Mouse (Mus musculus) cerebellum, adult (tissue): ENCODE results near the gene Rcan3.

Experiments
- ATAC-seq: cut with Nextera tagmentation; 2 replicates; pipeline ENCODE4 v1.9.2; 2017; ENCODE audit warnings: mild to moderate bottlenecking, moderate library complexity, mixed read lengths; ENCODE audit not compliant: insufficient number of reproducible peaks, low FRiP score, low TSS enrichment

Rcan3 gene

DNA sequence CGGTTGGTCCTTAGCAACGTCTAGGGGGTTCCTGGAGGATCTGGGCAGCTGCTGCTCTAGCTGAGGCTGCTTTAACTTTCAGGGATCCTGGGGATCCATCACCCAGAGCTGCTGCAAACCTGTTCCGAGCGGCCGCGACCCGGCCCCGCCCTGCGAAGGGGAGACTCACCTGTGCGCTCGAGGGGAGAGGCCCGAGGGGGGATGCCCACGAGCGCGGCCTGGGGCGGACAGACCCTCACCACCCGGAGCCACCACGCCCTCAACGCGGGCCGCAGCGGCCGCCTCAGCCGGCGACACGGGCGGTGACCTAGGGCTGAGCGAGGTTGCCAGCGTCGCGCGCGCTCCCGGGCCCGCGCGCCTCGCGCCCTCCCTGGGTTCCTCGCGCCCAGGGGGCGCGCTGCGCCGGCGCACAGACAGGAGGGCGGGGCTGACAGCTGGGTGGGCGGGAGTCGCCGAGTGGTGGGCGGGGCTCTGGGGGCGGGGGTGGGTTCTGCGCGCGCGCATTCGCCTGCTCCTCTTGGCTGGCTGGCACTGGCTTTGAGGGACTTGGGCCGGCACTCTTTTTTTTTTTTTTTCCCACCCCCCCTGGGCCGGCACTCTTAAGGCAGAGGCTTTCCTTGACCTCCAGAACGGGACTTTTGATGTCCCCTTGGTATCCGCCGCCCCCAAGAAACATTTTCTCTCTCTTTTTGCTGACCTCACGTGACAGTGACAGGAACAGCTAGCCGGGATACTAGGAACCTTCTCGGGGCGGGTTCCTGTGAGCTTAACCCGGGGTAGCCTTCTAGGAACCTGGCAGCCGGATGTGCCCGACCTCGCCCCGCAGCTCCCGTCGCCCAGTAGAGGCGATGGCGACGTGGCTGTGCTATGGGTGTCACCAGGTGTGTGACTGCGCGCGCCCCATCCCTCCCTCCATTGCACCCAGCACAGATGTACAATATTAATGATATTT is at the start of gene Rcan3:
Gene Rcan3 (minus strand): TSS at position 411 of the 952 bp plus-strand sequence.
- peak; percentile 50 for ATAC-seq

DNA sequence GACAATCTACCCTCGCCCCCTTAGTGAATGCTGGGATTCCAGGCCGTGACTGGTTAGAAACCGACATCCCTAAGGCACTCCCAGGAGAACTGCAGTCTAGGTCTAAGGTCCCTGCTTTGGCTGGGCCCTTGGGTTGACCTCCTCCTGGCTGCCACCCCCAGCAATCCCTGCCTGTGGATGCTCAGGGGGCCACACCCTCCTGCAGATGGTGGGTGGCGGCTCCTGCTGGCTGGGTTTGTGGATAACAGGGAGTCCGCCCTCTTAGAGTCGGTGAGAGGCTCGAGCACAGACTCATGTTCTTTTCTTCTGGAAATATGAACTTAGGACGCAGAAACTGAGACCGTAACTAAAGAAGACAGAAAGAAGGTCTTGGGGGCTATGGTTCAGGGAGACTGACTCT is 46.7 kb upstream of the Rcan3 start:
- ATAC-seq: no peak

DNA sequence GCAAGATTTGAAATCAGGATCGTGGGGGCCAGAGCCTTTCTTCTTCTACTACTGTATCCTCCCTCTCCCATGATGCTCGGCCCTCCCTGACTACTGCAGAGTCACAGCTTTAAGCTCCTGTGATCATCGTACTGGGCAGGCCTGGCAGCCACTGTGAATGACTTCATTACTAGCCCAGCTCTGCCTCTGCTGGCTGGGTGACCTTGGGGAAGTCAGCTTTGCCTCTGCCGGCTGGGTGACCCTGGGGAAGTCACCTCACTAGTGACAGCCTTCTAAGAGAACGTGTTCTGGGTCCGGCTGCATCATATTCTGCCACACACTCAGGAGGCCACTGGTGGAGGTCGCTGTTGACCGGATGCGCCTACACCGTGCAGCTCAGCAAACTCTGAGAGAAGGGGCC is 44.2 kb upstream of the Rcan3 start:
- no peak for ATAC-seq

DNA sequence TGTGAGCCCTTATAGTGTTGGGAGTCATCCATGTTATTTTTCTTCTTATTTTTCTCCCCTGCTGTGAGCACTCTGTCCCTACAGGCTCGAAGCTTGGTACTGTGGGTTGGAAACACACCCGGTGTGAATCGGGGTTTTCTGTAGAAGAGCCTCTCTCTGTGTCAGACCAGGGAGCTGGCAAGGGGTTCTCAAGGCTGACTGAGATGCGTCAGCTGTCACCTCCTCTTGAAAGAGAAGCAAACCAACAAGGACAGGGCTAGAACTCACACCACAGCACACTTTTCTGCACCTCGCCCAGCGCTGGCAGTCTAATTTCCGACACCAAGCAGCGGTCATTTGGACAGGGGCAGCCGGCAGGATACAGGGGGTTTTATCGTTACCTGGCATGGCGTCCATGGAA is 29.8 kb upstream of the Rcan3 start:
- no peak for ATAC-seq

- no peak for ATAC-seq
These were observed 19.9 kb upstream of the Rcan3 start for GRCm38 (mm10) chr4:135453572-135453971.

- ATAC-seq: no peak
These were observed 19.5 kb upstream of the Rcan3 start for GRCm38 (mm10) chr4:135453164-135453563.

DNA sequence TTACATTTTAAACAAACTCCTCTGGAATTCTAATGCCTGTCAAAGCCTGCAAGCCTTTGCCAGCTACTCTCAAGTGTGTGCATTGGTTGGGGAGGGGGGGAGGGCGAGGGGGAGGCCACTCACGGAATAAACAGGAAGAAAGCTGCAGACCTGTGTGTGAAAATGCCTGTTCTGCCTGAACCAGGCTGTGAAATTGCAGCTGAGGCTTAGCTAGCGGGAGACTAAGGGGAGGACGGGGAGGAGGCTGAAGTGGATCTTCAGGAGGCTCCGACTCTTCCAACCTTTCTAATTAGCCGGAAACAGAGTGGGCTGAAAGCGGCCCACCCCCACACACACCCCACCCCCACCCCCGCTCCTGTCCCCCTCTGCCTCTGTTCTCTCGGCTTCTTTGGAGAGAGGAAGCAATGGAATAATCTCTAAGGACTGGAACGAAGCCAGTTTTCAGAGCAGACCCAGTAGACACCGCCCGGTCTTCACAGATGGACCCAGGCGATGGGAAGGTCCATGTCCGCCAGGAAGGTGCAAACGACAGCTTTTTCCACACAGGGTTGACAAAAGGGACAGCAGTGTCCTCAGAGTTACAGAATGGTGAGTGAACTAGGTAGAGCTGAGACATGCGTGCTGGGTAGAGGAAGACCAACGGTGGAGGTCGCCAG is 17.8 kb upstream of the Rcan3 start:
- ATAC-seq: no peak

DNA sequence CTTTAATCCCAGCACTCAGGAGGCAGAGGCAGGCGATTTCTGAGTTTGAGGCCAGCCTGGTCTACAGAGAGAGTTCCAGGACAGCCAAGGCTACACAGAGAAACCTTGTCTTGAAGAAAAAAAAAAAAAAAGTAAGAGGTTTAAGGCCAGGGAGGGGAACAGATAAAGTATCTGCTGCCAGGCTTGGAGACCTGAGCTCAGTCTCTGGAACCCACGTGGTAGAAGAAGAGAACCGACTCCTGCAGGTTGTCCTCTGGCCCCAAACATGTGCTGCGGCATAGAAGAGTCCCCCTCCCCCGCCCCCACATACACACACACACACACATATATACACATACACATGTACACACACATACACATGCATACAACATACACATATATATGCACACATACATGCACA is 8.8 kb upstream of the Rcan3 start:
- ATAC-seq: no peak

GRCm38 (mm10) chr4:135439904-135440522 is 6.4 kb upstream of the Rcan3 start:
- ATAC-seq: no peak

DNA sequence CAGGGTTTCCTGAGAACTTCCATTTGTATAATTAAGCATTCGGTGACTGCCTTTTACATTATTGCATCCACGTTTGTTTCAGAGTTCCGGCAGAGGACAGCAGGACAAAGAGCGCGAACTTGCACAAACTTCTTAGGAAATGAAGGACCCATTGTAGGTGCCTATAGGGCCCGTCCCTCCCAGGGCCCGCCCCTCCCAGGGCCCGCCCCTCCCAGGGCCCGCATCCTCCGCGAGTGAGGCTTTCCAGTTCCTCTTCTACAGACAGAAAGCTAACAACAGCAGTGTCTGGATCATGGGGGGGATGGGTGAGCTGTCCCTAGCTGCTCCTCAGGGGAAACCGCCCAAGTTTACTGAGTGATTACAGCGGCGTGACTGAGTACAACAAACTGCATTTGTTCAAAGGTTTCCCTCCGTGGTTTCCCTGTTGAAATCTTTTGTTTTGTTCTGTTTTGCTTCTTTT is 5.6 kb upstream of the Rcan3 start:
- no peak for ATAC-seq

- ATAC-seq: no peak
These were observed 4.3 kb upstream of the Rcan3 start for GRCm38 (mm10) chr4:135437924-135438323.

- ATAC-seq: no peak
These were observed 2.6 kb upstream of the Rcan3 start for GRCm38 (mm10) chr4:135436291-135436690.

- peak; percentile 11; the same call in 1 of the 2 replicates for ATAC-seq
These were observed 739 bp upstream of the Rcan3 start for GRCm38 (mm10) chr4:135434395-135434789.

GRCm38 (mm10) chr4:135433086-135433442 is 589 bp downstream of the Rcan3 start:
- no peak for ATAC-seq

GRCm38 (mm10) chr4:135429990-135430760 is 3.5 kb downstream of the Rcan3 start:
- ATAC-seq: peak; percentile 79

DNA sequence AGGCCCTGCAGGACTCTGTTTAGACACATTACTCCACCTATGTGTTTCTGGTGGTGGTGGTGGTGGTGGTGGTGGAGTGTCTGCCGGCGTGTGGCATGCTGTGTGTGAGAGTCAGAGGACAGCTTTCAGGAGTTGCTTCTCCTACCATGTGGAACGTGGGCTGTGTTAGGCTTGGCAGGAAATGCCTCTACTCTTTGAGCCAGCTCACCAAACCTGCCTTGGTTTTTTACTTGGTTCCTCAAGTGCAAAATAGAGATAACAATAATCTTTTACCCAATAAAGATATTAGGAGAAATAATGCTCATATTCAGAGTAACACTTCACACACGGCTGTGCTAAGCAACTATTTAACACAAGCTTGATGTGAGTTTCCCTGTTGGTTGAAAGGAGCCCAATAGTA is 4.3 kb downstream of the Rcan3 start:
- no peak for ATAC-seq

DNA sequence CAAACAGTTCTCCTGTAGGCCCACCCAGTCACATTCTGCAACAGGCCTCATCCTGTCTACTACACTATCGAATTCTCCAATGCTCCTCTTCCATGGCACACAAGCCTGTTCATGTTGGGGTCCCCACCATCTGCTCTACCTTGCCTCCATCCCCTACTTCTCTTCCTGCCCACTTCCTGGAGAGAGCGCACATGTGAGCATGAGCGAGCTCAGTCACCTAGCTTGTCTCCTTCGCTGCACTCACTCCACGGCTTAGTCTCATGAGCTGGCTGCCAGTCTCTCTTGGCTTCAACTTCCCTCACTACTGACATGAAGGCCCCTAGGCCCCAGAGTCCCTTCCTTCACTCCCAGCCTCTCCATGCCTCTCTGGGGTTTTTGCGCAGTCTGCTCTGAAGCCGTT is 7.1 kb downstream of the Rcan3 start:
- ATAC-seq: no peak

- ATAC-seq: no peak
These were observed 8.0 kb downstream of the Rcan3 start for GRCm38 (mm10) chr4:135425625-135426024.

GRCm38 (mm10) chr4:135420961-135421360 is 12.7 kb downstream of the Rcan3 start:
- ATAC-seq: peak; percentile 49; the same call in 1 of the 2 replicates

GRCm38 (mm10) chr4:135420416-135420815 is 13.2 kb downstream of the Rcan3 start:
- no peak for ATAC-seq
